Mouse (Mus musculus): ENCODE data around the gene Prepl.

Gene Prepl

DNA sequence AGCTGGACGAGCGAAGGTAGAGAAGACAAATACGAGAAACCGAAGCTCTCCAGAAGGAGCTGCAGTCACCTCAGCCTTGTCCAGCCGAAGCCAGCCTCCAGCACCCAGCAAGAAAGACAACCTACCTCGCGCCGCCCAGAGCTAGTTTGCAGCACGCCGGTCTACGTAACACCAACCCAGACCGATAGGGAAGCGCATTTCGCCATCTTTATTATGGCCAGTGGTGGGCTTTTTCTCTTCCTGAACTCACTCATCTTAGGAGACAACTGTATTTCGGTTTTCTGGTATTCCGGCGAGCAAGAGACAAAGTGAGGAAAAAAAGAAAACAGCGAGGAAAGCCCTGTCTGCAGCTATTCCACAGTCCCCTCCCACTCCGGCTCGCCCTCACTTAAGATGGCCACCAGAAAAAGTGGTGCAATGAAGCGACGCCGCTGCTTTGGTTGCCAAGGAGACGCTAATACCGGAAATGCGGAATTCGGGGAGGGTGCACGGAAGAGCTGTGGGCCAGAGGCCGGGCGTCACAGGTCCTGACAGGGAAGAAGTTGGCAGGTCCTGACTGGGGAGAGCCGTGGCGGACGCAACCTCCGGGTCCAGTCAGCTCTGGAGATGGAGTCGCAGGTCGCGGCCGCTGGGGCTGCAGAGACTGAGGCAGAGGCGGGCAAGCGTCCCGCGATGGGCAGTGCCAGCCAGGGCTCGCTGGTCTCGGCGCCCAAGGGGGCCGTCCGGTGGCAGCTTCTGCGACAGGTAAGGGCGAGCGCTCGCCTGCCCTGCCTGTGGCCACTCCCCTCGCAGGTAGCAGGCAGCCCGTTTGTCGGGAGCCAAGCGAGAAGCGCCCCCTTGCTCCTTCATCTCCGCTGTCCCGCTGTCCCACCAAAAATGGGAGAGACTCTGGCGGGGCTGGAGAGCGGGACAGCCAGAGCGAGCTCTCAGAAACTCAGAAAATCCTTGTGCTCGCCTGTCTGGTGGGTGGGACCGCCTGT lies at the start of gene Prepl, which contains the start of gene Camkmt:
Prepl (minus strand) TSS at position 122 of the 980 bp plus-strand sequence.
Camkmt (plus strand) TSS at position 433 of the 980 bp plus-strand sequence.
- DNase-seq: peak; percentile 96 to 97

GRCm38 (mm10) chr17:85138393-85138792 lies 48.4 kb upstream of the Prepl start:
- no peak for DNase-seq

- DNase-seq: peak in 1 of 2 experiments; percentile 47
These were observed 26.6 kb upstream of the Prepl start for GRCm38 (mm10) chr17:85116643-85117042.

- DNase-seq: no peak
These were observed 23.4 kb upstream of the Prepl start for GRCm38 (mm10) chr17:85113441-85113840.

DNA sequence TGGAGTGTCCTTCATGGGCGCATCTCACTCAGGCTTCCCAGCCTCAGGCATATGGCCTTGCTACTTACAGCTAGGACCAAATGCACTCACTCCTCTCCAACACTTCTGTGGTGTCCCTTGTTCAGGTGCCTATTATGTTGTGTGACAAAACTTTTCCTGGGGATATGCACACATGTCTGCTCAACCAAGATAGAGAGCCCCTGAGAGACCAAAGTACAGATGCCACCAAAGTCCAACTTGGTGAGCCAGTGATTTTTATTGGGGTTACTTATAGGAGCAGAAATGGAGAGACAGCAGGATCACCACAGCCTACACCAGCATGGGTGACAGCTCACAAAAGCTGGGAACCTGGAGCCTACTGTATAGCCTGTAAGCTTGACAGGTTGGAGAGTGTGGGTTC lies 20.6 kb upstream of the Prepl start:
- no peak for DNase-seq

DNA sequence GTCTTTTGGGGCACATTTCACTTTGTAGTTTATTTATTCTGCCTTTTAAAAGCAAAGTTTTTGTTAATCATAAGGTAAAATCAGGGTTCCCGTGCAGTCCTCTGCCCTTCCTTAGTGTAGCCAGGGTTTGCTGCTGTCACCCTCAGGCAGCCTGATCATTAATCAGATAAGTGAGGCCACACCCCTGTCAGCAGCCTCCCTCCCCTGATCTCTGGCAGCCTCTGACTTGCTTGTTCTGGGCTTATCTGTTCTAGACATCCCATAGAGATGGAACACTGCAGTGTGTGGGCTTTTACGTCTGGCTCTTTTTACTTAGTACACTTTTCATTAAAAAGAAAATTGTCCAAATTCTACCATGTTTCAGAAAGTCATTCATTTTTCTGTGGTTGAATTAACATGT lies 13.3 kb upstream of the Prepl start:
- DNase-seq: no peak

- no peak for DNase-seq
These were observed 11.7 kb upstream of the Prepl start for GRCm38 (mm10) chr17:85101751-85102150.

DNA sequence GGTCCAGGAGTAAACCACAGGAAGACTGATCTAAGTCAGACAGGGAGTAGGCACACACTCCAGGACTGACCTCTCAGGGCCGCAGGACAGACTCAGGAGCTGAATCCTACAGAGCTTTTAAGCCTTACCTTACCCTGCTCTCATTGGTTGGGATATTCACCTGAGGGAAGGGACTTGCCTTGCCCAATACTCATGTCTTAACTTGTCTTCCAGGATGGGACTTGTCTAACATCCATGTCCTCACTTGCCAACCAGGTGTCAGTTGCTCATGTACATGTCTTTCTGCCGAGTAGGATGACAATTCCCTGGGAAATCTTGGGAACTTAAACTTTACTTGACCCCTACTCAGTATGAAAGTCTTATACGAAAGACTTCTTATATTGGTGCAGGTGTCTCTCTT lies 10.2 kb upstream of the Prepl start:
- no peak for DNase-seq

DNA sequence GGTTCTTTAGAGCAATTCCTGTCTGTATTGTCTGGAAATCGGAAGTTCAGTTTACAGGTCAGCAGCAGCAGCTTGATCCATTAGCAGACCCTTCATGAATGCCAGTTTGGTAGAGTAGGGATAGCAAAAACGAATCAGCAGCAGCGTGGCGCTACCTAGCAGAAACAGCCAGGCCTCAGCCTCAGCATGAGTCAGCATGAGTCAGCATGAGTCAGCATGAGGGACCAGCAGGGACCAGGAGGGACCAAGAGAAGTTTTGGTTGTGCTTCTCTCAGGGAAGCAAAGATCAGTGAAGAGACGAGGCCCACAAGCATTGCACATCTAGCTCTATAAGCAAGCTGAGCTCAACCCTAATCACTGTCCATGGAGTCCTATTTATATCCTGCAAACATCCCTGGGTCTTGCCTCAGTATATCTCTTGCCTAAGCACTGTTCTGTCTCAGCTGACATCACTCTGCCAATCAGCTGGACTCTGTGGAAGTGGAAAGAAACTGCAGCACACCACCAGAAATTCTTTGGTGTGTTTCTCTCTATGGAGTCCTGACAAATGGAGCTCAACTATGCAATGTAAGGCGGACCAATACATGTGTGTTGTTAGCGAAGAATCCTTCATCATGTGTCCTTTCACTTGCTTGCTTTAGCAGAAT lies 8.8 kb upstream of the Prepl start:
- DNase-seq: no peak

GRCm38 (mm10) chr17:85096396-85096795 lies 6.4 kb upstream of the Prepl start:
- no peak for DNase-seq

GRCm38 (mm10) chr17:85091762-85092161 lies 1.7 kb upstream of the Prepl start:
- DNase-seq: no peak

DNA sequence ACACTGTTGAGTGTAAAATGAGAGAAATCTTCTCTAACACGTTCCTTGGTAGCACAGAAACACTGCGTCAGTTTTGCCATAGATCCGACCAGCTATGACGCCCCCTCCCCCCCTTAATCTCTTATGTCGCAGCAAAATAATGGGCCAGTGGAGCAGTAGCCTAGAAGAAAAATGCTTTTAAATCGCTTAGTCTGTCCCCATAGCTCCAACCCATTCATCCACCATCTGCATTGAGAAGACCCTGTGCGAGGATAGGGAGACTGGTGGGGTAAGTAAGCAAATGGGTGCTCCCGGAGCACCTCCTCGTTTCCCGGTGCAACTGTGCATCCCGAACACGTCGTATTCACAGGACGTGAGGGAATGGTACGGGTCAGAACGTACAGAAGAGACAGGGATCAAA lies 420 bp downstream of the Prepl start:
- DNase-seq: no peak

GRCm38 (mm10) chr17:85089011-85089410 lies 1.0 kb downstream of the Prepl start:
- no peak for DNase-seq

DNA sequence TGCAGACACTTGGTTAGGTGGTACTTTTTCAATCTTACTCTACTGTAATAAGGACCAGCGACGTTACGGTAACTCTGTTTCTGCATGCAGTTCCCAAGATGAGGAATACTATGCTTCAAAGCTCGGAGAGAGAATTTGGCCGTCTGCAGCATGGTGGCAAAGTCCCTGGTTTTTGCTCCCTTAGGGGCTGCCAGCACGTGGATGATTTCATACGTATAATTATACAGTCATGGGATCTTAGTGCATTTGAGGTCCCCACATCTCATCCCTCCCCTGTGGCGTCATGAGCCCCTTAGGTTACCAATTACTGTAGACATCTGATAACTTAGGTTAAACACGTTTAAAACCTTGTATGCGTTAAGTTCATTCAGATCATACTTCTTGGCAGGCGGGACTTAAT lies 1.6 kb downstream of the Prepl start:
- DNase-seq: no peak

- no peak for DNase-seq
These were observed 2.5 kb downstream of the Prepl start for GRCm38 (mm10) chr17:85087591-85087990.

DNA sequence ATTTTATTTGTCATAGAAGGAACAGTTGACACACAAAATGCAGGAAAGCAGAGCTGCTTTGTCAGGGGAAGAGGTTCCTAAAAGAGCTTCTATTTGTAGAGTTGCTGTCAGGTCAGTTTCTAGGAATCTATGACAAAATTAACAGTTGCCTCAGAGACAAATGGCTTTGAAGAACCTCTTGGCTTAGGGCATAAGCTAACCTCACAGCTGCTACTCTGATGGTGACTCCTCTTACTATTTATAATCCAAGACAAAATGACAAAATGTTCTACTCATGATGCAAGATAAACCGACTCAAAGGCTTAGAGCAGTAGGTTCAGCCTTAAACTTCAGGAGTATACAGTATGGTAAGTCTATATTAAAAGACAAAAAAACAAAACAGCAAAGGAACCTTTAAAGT lies 3.5 kb downstream of the Prepl start:
- DNase-seq: no peak

DNA sequence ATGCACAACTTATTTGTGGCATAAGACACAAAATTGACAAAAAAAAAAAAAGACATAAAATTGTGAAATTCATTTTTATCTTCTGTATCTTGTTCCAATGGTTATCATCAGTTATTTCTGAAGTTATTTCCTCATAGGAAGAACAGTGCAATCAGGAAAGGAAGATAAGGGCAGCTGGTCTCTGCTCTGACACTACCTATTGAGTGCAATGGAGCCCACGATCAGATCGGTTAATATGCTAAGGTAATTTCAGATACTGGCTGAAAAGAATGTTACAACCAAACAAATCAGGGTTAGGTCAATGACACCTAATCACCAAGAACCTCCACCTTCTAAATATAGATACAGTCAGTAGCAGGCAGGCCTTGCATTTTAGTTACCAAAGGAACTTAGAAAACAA lies 4.7 kb downstream of the Prepl start:
- no peak for DNase-seq

GRCm38 (mm10) chr17:85080781-85081180 lies 9.3 kb downstream of the Prepl start:
- DNase-seq: no peak

DNA sequence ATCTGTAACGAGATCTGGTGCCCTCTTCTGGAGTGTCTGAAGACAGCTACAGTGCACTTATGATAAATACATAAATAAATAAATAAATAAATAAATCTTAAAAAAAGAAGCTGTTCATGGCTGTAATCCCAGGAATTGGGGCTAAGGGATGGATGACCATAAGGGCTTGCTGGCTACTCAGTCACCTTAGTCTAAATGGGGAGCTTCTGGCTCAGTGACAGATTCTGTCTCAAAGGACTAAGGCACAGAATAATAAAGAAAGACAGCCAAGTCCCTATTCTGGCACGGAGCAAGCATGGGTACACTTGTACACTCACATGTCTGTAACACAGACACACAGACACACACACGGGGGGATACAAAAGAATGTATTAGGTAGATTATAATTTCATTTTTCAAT lies 10.8 kb downstream of the Prepl start:
- no peak for DNase-seq

DNA sequence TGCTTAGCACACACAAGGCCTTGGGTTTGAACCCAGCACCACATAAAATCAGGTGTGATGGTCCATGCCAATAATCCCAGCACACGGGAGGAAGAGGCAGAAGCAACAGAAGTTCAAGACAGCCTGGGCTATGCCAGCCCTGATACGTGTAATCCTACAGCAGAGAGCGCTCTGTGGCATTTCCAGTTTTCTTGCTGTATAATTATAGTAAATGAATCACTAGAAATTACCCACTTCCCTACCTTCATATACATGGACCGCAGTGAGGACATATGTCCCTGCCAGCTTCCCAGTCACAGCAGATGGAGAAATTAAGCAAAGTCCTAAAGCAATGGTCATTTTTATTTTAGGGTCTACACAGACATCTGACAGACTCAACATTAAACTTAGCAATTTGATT lies 16.0 kb downstream of the Prepl start:
- no peak for DNase-seq

- DNase-seq: no peak
These were observed 16.8 kb downstream of the Prepl start for GRCm38 (mm10) chr17:85073214-85073613.

DNA sequence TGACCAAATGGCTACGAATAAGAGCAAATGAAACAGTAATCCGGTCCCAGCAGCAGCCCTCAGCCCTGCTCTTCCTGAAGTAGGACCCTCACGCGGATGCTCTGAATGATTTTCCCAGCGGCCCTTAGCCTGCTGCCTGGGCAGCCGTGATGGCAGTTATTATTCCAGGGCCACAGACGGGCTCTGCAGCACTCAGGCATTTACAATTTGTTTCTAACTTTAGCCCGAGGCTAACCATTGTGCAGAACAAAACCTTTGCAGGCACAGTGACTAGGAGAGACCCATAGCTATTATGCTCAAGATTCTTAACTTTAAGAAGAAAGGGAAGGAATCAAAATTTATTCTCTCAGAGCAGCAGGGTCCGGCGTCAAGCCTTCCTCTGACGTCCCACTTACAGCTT lies 17.7 kb downstream of the Prepl start:
- DNase-seq: no peak

- no peak for DNase-seq
These were observed 18.8 kb downstream of the Prepl start for GRCm38 (mm10) chr17:85071088-85071775.
